Mouse (Mus musculus) regulatory T cell (primary cell): ENCODE data around the gene Aldh1b1.

Source experiments
- in situ Hi-C: fragments of 300-600 bp; cut with MboI, MseI; formaldehyde crosslinking; loops from one replicate; pipeline ENCODE4 v1.15.1; 2025; ENCODE audit warnings: high pct_unique_total_duplicates

Aldh1b1 gene

DNA sequence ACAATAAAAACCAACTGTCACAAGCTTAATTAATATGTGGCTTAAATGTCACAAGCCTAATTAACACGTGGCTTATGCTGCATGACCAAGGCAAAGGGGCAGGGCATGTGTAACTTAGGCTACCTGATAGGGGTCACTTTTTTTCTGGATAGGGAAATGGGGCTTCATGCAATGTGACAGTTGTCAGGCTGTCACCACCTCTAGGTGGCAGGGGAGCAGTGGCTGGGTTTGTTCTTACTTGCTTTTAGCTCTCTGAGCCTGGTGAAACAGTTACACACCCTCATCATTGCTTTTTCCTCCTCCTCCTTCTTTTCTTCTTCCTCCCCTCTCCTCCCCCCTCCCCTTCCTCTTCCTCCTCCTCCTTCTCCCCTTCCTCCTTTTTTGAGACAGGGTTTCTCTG, 15.2 kb upstream of the Aldh1b1 start:
- in situ Hi-C loops = no loop called here

DNA sequence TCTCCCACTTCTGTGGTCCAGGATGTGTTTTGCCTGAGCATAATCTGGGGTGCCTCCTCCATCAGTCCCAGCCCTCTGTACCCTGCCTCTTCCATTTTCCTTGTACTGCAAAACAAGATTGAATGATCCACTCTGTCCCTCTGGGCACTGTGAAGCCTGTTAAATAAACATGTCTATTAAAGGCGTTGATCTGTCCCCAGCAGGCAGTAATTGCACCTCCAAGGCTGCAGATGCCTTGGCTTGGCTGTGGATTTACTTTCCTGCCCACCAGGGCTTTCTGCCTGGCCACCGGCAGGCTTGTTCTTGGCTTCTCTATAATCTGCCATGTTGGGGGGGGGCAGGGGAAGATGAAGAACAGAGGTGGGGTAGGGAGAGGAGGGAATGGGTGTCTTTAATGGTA, 12.9 kb upstream of the Aldh1b1 start:
- in situ Hi-C loops = no loop called here

GRCm38 (mm10) chr4:45786674-45787073, 12.1 kb upstream of the Aldh1b1 start:
- in situ Hi-C loops = no loop called here

DNA sequence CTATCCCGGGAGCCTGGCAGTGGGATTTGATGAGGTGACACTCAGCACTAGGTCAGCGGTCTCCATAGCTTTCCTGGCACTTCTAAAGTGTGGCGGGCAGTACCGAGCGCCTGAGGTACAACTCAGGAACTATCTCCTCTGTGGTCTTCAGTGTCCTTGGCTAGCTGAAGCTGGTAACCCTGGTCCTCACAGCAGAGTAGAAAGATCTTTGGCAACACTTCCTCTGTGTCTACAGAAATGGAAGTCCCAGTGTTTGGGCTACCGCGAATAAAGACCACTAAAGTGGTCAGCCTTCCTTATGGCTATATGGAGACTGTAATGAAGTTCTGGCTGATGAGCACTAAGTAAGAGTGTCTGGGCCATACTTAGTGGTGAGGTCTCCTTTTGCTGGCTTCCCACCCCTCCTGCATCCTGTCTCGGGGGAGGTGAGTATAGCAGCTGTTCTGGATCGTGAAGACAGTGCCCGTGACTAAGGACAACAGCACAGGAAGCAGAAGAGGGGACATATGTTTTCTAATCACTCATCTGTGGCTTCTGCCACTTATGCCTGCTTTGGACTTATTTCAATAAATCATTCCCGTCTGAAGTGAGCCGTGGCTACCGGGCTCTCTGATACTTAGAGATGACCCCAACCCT, 10.3 kb upstream of the Aldh1b1 start:
- in situ Hi-C loops = no loop called here

GRCm38 (mm10) chr4:45789263-45789958, 9.4 kb upstream of the Aldh1b1 start:
- in situ Hi-C loops = no loop called here

GRCm38 (mm10) chr4:45790018-45790417, 8.8 kb upstream of the Aldh1b1 start:
- in situ Hi-C loops = no loop called here

DNA sequence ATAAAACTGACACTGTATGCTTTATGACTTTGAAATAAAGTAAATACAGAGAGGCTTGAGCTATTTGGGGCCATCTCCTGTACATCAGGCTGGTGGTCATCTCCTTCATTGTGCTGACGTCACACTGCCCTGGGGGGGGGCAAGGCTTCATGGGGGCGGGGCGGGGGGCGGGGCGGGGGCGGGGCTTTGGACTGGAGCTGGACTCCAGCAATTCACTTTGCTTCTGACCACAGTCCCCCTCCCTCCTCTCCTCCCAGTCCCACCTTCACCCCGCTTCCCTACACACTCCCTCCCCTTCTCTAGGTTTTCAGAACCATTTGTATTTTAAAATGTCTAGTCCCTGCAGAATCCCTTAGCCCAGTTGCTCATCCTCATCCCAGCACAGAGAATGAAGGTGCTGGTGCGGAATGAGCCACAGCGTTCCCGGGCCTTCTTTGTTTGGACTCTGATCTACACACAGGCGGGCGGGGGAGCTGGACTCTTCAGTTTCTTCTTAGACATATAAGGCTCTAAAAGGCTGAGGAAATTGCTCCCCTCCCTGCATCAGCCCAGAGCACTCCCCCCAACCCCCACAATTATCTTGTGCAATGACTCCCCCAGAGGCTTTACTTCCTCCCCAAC, 3.5 kb upstream of the Aldh1b1 start:
- in situ Hi-C loops = no loop called here

DNA sequence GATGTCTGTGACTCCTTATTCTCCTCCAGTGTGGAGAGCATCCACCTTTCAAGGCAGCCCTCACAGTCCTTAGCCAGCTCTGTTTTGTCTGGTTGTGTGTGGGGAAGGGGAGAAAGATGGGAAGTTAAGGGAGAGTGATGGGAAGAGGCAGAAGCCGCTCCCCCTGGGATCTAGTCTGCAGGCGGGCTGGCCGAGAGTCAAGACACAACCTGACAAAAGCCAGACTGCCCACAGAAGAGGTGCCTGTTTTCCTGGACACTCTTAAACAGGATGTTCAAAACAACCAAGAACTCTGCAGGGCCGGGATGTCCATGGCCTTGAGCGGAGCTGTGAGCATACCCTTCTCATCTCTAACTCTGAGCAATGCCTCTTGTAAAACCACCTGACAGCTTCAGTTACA, 2.1 kb upstream of the Aldh1b1 start:
- in situ Hi-C loops = no loop called here

DNA sequence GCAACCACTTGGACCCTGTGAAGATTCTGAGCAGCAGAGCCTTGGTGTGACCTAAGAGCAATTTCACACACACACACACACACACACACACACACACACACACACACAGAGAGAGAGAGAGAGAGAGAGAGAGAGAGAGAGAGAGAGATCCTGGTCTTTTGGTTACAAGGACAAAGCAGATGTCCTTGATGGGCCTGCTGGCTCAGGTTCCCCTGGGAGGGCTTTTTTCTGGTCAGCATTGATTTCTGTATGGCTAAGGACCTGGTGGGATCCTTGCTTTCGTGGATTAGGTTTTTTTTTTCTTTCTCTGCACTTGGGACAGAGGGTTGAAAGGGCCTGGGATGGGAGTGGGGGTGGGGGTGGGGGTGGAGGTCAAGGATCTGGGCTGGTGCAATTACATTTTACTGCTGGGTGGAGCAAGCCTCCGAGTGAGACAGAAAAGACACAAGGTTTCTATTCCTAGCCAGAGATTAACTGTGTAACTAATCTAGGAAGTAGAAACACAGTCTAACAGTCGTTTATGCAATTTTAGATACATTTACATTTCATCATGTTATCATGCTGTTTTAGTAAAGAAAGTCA, 1.2 kb downstream of the Aldh1b1 start:
- in situ Hi-C loops = no loop called here

GRCm38 (mm10) chr4:45802900-45803299, 4.1 kb downstream of the Aldh1b1 start:
- in situ Hi-C loops = no loop called here

GRCm38 (mm10) chr4:45808034-45808433, 9.2 kb downstream of the Aldh1b1 start:
- in situ Hi-C loops = no loop called here

DNA sequence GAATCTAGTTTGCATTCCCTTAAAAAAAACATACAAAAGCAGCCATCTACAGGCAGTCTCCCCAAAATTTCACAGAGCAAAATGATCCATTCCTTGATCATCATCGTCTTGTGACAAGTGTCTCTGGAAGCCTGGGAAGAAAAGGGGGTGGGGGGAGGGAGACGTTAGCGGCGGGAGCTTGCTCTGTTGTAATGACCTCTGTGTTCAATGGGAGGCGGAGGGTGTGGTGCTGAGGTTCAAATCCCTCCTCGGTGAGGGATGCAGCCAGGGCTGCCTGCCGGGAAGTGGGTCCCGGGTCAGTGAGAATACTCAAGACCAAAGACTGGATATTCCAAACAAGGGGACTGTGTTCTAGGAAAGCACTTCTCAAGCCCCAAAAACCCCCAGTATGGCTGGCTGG, 12.4 kb downstream of the Aldh1b1 start:
- in situ Hi-C loops = no loop called here

GRCm38 (mm10) chr4:45815542-45815941, 16.7 kb downstream of the Aldh1b1 start:
- in situ Hi-C loops = no loop called here

GRCm38 (mm10) chr4:45818814-45819207, 20.0 kb downstream of the Aldh1b1 start:
- in situ Hi-C loops = no loop called here

DNA sequence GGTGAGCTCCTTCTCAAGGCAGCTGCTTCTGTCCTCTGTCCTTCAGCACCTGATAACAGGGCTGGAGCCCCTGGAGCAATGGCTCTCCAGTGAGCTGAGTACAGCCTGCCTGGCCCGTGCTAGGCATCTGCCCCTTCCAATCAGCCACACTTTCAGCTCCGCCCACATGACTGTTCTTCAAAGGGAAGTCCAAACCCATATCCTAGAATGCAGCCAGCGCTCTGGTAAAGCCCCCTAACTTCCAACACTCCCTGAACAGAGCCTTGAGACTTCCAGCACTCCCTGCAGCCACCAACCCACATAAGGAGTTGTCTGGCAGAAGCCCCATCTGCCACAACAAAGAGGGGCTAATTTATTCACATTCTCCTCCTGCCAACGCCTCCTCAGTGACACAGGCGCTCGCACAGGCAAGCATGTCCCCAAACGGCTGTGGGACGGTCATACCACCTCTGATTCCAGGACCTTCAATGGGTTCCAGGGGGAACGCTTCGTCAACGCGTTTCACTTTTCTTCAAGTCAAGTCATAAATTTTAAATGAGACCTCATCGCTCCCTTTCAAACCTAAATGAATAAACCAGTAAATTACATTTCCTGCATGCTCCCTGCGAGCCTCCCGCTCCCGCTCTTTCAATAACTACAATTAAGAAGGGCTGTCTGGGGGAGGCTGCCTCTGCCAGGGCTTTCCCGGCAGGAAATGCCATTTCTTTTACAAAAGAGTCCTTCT, 20.5 kb downstream of the Aldh1b1 start:
- in situ Hi-C loops = no loop called here

DNA sequence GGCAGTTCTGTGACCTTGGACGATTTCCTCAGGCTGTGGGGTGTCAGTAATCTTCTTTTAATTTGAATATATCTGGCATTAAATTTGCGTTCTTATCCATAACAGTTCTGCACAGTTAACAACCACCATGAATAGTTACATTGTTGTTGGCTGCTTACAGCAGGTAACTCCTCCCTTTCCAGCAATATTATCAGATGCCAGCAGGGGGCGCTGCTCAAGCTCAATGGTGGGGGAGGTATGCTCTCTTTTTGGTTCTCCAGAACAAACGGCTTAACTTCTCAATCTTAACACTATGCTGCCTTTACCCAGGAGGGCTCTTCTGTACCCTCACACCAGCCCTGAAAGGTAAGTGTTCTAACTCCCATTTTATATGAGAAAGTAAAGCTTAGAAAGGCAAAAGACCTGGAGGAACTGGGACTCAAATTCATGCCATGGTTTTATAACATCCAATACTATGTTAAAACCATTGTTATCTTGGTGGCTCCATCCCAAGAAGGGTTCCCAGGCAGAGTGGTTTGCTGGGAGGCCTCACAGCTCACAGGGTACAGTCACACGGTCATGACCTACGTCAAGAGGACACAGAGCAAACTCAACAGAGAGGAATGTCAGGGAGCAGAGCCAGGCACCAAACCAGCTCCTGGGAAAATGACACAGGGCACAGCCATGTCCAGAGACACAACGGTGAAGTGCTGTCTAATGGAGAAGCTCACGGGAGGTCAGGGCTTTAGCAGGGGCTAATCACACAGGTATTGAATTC, 21.4 kb downstream of the Aldh1b1 start:
- in situ Hi-C loops = no loop called here

DNA sequence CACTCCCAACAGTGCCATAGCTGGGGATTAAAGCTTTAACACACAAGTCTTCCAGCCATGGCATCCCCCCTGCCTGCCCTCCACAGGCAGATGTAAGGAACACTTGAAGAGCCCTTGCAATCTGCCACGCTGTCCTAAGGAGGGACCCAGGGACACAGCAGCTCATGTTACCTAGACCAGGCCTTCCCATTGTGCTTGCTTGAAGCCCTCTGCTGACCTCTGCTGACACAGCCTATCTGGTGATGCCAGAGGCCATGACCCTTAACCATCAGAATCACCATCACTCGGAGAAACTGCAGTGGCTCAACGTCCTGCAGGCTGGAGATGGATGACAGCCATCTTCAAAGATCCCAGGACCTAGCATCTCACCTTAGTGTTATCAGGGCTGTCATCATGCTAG, 23.2 kb downstream of the Aldh1b1 start:
- in situ Hi-C loops = no loop called here

DNA sequence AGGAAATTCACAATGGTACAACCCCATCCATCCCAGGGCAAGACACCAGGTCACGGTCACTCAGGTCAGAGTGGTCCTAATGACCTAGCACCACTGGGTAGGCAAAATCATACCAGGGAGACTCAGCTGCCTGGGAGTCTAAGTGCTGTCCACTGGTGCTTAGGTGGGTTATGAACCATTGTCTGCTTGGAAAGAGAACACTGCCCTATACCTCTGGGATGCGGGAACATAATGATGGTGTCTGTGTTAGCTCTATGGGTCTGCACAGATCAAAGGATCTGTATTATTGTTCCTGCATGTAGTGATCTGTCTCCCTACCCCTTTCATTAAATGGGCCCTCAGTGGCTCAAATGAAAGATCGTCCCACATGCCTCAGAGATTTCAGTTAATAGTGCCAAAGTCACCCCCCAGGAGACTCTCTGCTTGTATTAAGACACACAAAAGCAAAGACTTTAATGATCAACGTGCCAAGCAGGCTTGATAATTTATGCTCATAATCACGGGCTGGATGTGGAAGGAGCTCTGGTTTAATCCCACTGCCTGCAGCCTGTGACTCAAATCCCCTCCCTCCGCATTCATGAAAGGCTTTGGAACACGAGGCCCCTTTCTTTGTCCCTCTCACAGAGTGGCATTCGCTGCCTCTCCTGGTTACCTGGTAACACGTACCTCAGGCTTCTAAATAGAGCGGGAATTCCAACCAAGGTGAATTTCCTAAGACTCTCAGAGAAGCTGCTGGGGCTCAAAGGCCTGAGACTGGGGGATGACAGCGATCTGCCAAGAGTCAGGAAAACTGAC, 24.2 kb downstream of the Aldh1b1 start:
- in situ Hi-C loops = no loop called here

- in situ Hi-C loops = no loop called here
These were observed 25.4 kb downstream of the Aldh1b1 start for GRCm38 (mm10) chr4:45824049-45824760.
